Mouse (Mus musculus) liver, adult 2 months (tissue): ENCODE measurements around the gene Ppard.

Experiments
- CTCF ChIP-seq: fragments of 200-500 bp; IDR thresholded peaks from 2 replicates; pipeline ENCODE4 v1.5.1; 2011; ENCODE audit warnings: low read depth, low read length, control low read depth
- POLR2A ChIP-seq: fragments of 200-500 bp; IDR thresholded peaks from 2 replicates; pipeline ENCODE4 v1.6.1; 2011; ENCODE audit warnings: low read length, control low read depth; ENCODE audit not compliant: insufficient read depth; ENCODE audit errors: extremely low read depth

GRCm38 (mm10) chr17:28278156-28278555, 45.7 kb downstream of the Ppard start:
- TF ChIP-seq CTCF (no peak), POLR2A (no peak)
